Mouse (Mus musculus) liver, embryonic 14.5 days (tissue): ENCODE results near the gene Cachd1.

Experiments
- CTCF ChIP-seq: IDR thresholded peaks from 2 replicates; pipeline ENCODE4 v1.5.1; 2016; ENCODE audit warnings: antibody characterized with exemption, low read depth, control low read depth
- EP300 ChIP-seq: IDR thresholded peaks from 2 replicates; pipeline ENCODE4 v1.6.1; 2016; ENCODE audit warnings: antibody characterized with exemption, low read depth

- TF ChIP-seq EP300 = no peak
- no peak for TF ChIP-seq CTCF
These were observed 172.3 kb downstream of the Cachd1 start for GRCm38 (mm10) chr4:100948494-100949425.
